Mouse (Mus musculus) left cerebral cortex, postnatal 10 days (tissue): ENCODE data around the gene Lhx9. TPM values are rescaled to one million over a fixed set of nuclear protein-coding genes. Genes with fewer than 3 reads are reported as not detected.

ENCODE experiments used
- total RNA-seq, 2 experiments: library from RNA; stranded (reverse); gene quantifications; 2 replicates each; pipeline ENCODE4 v1.2.3; 2021

The Lhx9 gene
- total RNA-seq, 2 experiments from 2014 or later, result 1.1 TPM

Other genes starting within 250 kb of the Lhx9 start
- gene Nek7, start 228.4 kb downstream of the Lhx9 start, total RNA-seq, result 10 to 100 TPM; 19.0 to 20.4 TPM
- gene 2310009B15Rik, start 8.3 kb upstream of the Lhx9 start, total RNA-seq, result 10 to 100 TPM; 14.6 to 15.4 TPM
- 10 to 100 TPM; 20.0 to 20.4 TPM for gene Dennd1b, start 114.9 kb upstream of the Lhx9 start, total RNA-seq